Mouse (Mus musculus) megakaryocyte, embryonic 14.5 days (primary cell): ENCODE measurements around the gene Hmgn3. TPM values are rescaled to one million over a fixed set of nuclear protein-coding genes. Genes with fewer than 3 reads are reported as not detected.
"Not testable (repeated sequence)": the region's sequence is repeated elsewhere in the genome, so short reads cannot be mapped to it uniquely, and the experiment has no call there.

Experiments
- H3K27me3 ChIP-seq: replicated peaks from 2 replicates; pipeline ENCODE3; 2012; ENCODE audit warnings: inconsistent platforms
- H3K36me3 ChIP-seq: replicated peaks from 2 replicates; pipeline ENCODE3; 2012; ENCODE audit warnings: low read length, inconsistent platforms, mixed read lengths
- H3K4me1 ChIP-seq: 2 replicates; pipeline ENCODE4 v1.6.1; 2012; ENCODE audit warnings: inconsistent platforms
- H3K4me3 ChIP-seq: replicated peaks from 2 replicates; pipeline ENCODE3; 2012; ENCODE audit warnings: moderate library complexity, mild to moderate bottlenecking, inconsistent platforms
- H3K9me3 ChIP-seq: 2 replicates; pipeline ENCODE4 v1.6.1; 2012; ENCODE audit warnings: inconsistent platforms
- FLI1 ChIP-seq: IDR thresholded peaks from 2 replicates; pipeline ENCODE4 v1.6.1; 2012; ENCODE audit warnings: low read length, inconsistent platforms, mixed read lengths
- GATA1 ChIP-seq: IDR thresholded peaks from 3 replicates; pipeline ENCODE4 v1.6.1; 2012; ENCODE audit warnings: mixed read lengths, low read length, inconsistent platforms, borderline replicate concordance
- polyA plus RNA-seq: library from polyadenylated mRNA; stranded (reverse); fragments of >175 nt; gene quantifications from 2 replicates; pipeline ENCODE4 v1.2.3, GENCODE M21; 2012; ENCODE audit warnings: low replicate concordance; ENCODE audit not compliant: insufficient read depth

Gene Hmgn3
- 4.2 and 25.2 TPM in 2 replicates for polyA plus RNA-seq

- no peak for TF ChIP-seq GATA1
- no peak for TF ChIP-seq FLI1
- H3K36me3 ChIP-seq: no peaks in the 10 kb centered on the region
- peaks cover 19% of the 10 kb centered on the region for H3K27me3 ChIP-seq
- no peaks in the 10 kb centered on the region for H3K9me3 ChIP-seq
- peaks cover 14% of the 10 kb centered on the region for H3K4me1 ChIP-seq
- H3K4me3 ChIP-seq: peak within 1 kb of the TSS; percentile 93
Observed at GRCm38 (mm10) chr9:83146446-83147188, at the start of gene Hmgn3. Hmgn3 (minus strand) TSS chr9:83146685.

- H3K36me3 ChIP-seq: no peaks in the 10 kb centered on the region
- TF ChIP-seq FLI1 (no peak), GATA1 (no peak)
Observed at GRCm38 (mm10) chr9:83195765-83196164, 49.3 kb upstream of the Hmgn3 start.

GRCm38 (mm10) chr9:83195007-83195406, 48.5 kb upstream of the Hmgn3 start:
- TF ChIP-seq GATA1 (no peak), FLI1 (no peak)
- Histone ChIP-seq H3K27me3 (no peaks in the 10 kb centered on the region), H3K36me3 (no peaks in the 10 kb centered on the region), H3K4me3 (no peak overlapping the region), H3K9me3 (no peaks in the 10 kb centered on the region), H3K4me1 (no peaks in the 10 kb centered on the region)

More at GRCm38 (mm10) chr9:83195765-83196164, 49.3 kb upstream of the Hmgn3 start:
- no peaks in the 10 kb centered on the region for H3K27me3 ChIP-seq
- no peak overlapping the region for H3K4me3 ChIP-seq
- no peaks in the 10 kb centered on the region for H3K9me3 ChIP-seq
- no peaks in the 10 kb centered on the region for H3K4me1 ChIP-seq

- Histone ChIP-seq H3K4me3 (no peak overlapping the region), H3K9me3 (no peaks in the 10 kb centered on the region)
Observed at GRCm38 (mm10) chr9:83187752-83188151, 41.3 kb upstream of the Hmgn3 start.

GRCm38 (mm10) chr9:83145591-83146445, 667 bp downstream of the Hmgn3 start:
- no peak for TF ChIP-seq FLI1
- no peak for TF ChIP-seq GATA1
- Histone ChIP-seq H3K36me3 (no peaks in the 10 kb centered on the region), H3K27me3 (peaks cover 17% of the 10 kb centered on the region), H3K9me3 (no peaks in the 10 kb centered on the region), H3K4me1 (peaks cover 14% of the 10 kb centered on the region), H3K4me3 (peak overlapping the region; percentile 93)

More at GRCm38 (mm10) chr9:83187752-83188151, 41.3 kb upstream of the Hmgn3 start:
- TF ChIP-seq FLI1 (no peak), GATA1 (no peak)
- Histone ChIP-seq H3K4me1 (no peaks in the 10 kb centered on the region), H3K27me3 (no peaks in the 10 kb centered on the region), H3K36me3 (no peaks in the 10 kb centered on the region)

GRCm38 (mm10) chr9:83129831-83130230, 16.7 kb downstream of the Hmgn3 start:
- no peak overlapping the region for H3K4me3 ChIP-seq
- no peaks in the 10 kb centered on the region for H3K27me3 ChIP-seq
- H3K9me3 ChIP-seq: peaks cover 10% of the 10 kb centered on the region; the same call in 1 of the 2 replicates
- H3K36me3 ChIP-seq: no peaks in the 10 kb centered on the region
- no peaks in the 10 kb centered on the region for H3K4me1 ChIP-seq
- TF ChIP-seq FLI1: no peak
- TF ChIP-seq GATA1: no peak

- Histone ChIP-seq H3K36me3 (no peaks in the 10 kb centered on the region), H3K27me3 (no peaks in the 10 kb centered on the region), H3K9me3 (peaks cover 10% of the 10 kb centered on the region; the same call in 1 of the 2 replicates), H3K4me3 (no peak overlapping the region), H3K4me1 (no peaks in the 10 kb centered on the region)
- no peak for TF ChIP-seq FLI1
- no peak for TF ChIP-seq GATA1
Observed at GRCm38 (mm10) chr9:83127840-83128239, 18.6 kb downstream of the Hmgn3 start.

GRCm38 (mm10) chr9:83126482-83126881, 20.0 kb downstream of the Hmgn3 start:
- not testable (repeated sequence) for H3K4me3 ChIP-seq, H3K9me3 ChIP-seq, H3K36me3 ChIP-seq, H3K4me1 ChIP-seq, H3K27me3 ChIP-seq

- no peaks in the 10 kb centered on the region for H3K36me3 ChIP-seq
- no peak overlapping the region for H3K4me3 ChIP-seq
- H3K27me3 ChIP-seq: no peaks in the 10 kb centered on the region
- TF ChIP-seq FLI1: no peak
- TF ChIP-seq GATA1: no peak
- no peaks in the 10 kb centered on the region for H3K9me3 ChIP-seq
- no peaks in the 10 kb centered on the region for H3K4me1 ChIP-seq
Observed at GRCm38 (mm10) chr9:83119211-83119610, 27.3 kb downstream of the Hmgn3 start.

- no peak for TF ChIP-seq GATA1
- no peak for TF ChIP-seq FLI1
- Histone ChIP-seq H3K36me3 (no peaks in the 10 kb centered on the region), H3K9me3 (no peaks in the 10 kb centered on the region)
Observed at GRCm38 (mm10) chr9:83117486-83117885, 29.0 kb downstream of the Hmgn3 start.

More at GRCm38 (mm10) chr9:83117486-83117885, 29.0 kb downstream of the Hmgn3 start:
- no peaks in the 10 kb centered on the region for H3K4me1 ChIP-seq
- H3K4me3 ChIP-seq: no peak overlapping the region
- H3K27me3 ChIP-seq: no peaks in the 10 kb centered on the region
